Mouse (Mus musculus) hindbrain, embryonic 11.5 days (tissue): Measurements from ENCODE around the gene Epb41l5. TPM values are rescaled to one million over a fixed set of nuclear protein-coding genes. Genes with fewer than 3 reads are reported as not detected.

ENCODE experiments used
- ATAC-seq: fragments of 200-750 bp; cut with Nextera tagmentation; 2 replicates; pipeline ENCODE4 v1.8.0; 2017; ENCODE audit warnings: mild to moderate bottlenecking, moderate TSS enrichment, moderate library complexity; ENCODE audit not compliant: low FRiP score
- DNase-seq: peaks from one replicate; pipeline ENCODE4 v3.0.0-alpha.2; 2015; ENCODE audit warnings: low spot score
- H3K27ac ChIP-seq: fragments of 300-500 bp; sonication (generic); 2 replicates; pipeline ENCODE4 v1.5.1; 2014; ENCODE audit warnings: mild to moderate bottlenecking, low read depth, low read length
- H3K27me3 ChIP-seq: fragments of 300-500 bp; sonication (generic); 2 replicates; pipeline ENCODE4 v1.6.1; 2014; ENCODE audit warnings: mild to moderate bottlenecking, low read length, moderate library complexity, mixed read lengths; ENCODE audit not compliant: control insufficient read depth, insufficient read depth
- H3K36me3 ChIP-seq: fragments of 300-500 bp; sonication (generic); 2 replicates; pipeline ENCODE4 v1.6.1; 2014; ENCODE audit warnings: mild to moderate bottlenecking, low read length, moderate library complexity, mixed read lengths; ENCODE audit not compliant: control insufficient read depth, insufficient read depth
- H3K4me1 ChIP-seq: fragments of 300-500 bp; sonication (generic); replicated peaks from 2 replicates; pipeline ENCODE4 v1.6.1; 2014; ENCODE audit warnings: low read length, mixed read lengths; ENCODE audit not compliant: control insufficient read depth, insufficient read depth
- H3K4me2 ChIP-seq: fragments of 300-500 bp; sonication (generic); replicated peaks from 2 replicates; pipeline ENCODE4 v1.6.1; 2014; ENCODE audit warnings: mild to moderate bottlenecking, low read depth, low read length
- H3K4me3 ChIP-seq: fragments of 300-500 bp; sonication (generic); 2 replicates; pipeline ENCODE4 v1.5.1; 2014; ENCODE audit warnings: low read depth, low read length
- H3K9ac ChIP-seq: fragments of 300-500 bp; sonication (generic); 2 replicates; pipeline ENCODE4 v1.6.1; 2014; ENCODE audit warnings: low read depth, low read length
- H3K9me3 ChIP-seq: fragments of 300-500 bp; sonication (generic); 2 replicates; pipeline ENCODE4 v1.6.1; 2016; ENCODE audit warnings: low read length; ENCODE audit not compliant: control insufficient read depth
- WGBS: fragments of 180-500 bp; shearing (Covaris S2); extraction: QIAGEN DNeasy Blood & Tissue Kit; methylation state at CpG from one replicate; pipeline ENCODE4 v1.1.7; 2014; 5-methylcytosine and 5-hydroxymethylcytosine counted together
- polyA plus RNA-seq: library from polyadenylated mRNA; unstranded; fragments of >200 nt; fragmentation: Nextera tagmentation; extraction: Ambion mirVana; gene quantifications from 2 replicates; pipeline ENCODE4 v1.2.1, GENCODE M21; 2014

Gene Epb41l5
- polyA plus RNA-seq, 1 experiment from 2014 or later: 37.9 TPM

- ATAC-seq (no peak), DNase-seq (no peak)
- Histone ChIP-seq H3K9me3 (no peaks in the 10 kb centered on the region), H3K27ac (no peak overlapping the region), H3K4me2 (no peak overlapping the region), H3K27me3 (no peaks in the 10 kb centered on the region), H3K4me3 (no peak overlapping the region), H3K36me3 (no peaks in the 10 kb centered on the region), H3K9ac (no peak overlapping the region), H3K4me1 (no peaks in the 10 kb centered on the region)
- WGBS: 94% methylated on average over 5 of the region's 5 CpGs
Observed at GRCm38 (mm10) chr1:119544611-119545155, 104.1 kb downstream of the Epb41l5 start.

DNA sequence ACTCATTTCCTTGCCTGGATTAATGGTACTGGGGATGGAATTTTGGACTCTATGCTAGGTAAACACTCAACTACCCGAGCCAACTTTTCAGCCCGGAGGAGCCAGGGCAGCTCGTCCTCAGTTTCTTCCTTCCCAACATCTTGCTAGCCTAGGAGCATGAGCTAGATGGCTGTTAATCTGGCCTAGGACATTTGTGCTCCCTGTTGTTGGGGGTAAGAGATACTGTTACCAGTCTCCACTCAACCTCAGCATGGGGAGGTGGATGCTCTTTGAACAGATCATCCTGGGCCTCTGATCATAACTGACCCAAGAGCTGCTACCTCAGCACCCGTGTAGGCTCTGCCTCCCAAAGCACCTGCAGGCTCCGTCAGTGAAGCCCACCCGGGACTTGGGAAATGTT lies 105.5 kb downstream of the Epb41l5 start:
- H3K4me1 ChIP-seq: no peaks in the 10 kb centered on the region
- no peak overlapping the region for H3K9ac ChIP-seq
- H3K27ac ChIP-seq: no peak overlapping the region
- H3K36me3 ChIP-seq: no peaks in the 10 kb centered on the region
- ATAC-seq: no peak
- H3K9me3 ChIP-seq: no peaks in the 10 kb centered on the region
- no peak overlapping the region for H3K4me3 ChIP-seq
- no peaks in the 10 kb centered on the region for H3K27me3 ChIP-seq
- H3K4me2 ChIP-seq: no peak overlapping the region
- 93% methylated on average over 6 of the region's 6 CpGs for WGBS
- no peak for DNase-seq

DNA sequence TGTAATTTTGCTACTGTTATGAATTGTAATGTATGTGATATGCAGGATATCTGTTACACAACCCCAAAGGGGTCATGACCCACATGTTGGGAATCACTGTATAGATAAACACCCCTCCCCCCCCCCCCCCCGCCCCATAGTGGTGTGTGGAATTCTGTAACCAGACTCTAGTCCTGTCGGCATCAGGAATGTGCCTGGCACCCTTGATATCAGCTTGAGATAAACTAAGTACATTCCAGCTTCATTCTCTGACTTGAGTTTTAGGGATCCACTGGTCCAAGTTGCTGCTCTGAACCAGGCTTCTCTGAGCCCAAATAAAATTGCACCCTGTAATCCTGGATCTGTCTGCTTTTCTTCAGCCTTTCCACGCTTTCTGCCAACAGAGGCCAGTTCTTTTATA lies 107.2 kb downstream of the Epb41l5 start:
- no peak overlapping the region for H3K9ac ChIP-seq
- DNase-seq: no peak
- no peaks in the 10 kb centered on the region for H3K36me3 ChIP-seq
- WGBS: 77% methylated on average over 2 of the region's 3 CpGs
- H3K27me3 ChIP-seq: no peaks in the 10 kb centered on the region
- no peak overlapping the region for H3K4me3 ChIP-seq
- no peak overlapping the region for H3K27ac ChIP-seq
- ATAC-seq: no peak
- H3K4me2 ChIP-seq: no peak overlapping the region
- no peaks in the 10 kb centered on the region for H3K9me3 ChIP-seq
- no peaks in the 10 kb centered on the region for H3K4me1 ChIP-seq

DNA sequence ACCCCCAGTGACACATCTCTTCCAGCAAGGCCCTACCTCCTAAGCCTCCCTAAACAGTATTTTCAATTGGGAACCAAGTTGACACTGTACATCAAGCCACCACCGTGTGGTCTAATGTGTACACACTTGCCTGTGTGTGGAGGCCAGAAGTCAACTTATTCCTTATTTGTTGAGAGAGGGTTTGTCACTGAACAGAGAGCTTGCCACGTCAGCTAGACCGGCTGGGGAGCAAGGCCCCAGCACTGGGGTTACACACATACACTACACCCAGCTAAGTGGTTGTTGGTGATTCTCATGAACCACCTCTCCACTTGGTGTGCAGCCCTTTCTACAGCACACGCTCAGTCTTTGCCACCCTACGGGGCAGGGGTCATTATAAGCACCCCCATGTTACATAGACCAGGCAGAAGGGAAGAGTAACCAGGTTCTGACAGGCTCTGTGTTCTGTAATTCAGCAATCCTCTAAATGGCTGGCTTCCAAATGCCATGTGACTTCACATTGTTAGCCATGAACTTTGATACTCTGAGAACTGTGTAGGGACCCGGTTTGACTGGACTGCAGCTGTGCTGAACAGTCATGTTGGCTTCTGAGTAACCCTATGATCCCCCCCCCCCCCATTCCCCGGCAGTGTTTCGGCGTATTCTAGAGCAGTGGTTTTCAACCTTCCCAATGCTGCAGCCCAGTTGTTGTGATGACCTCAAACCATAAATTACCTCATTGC lies 107.8 kb downstream of the Epb41l5 start:
- H3K36me3 ChIP-seq: no peaks in the 10 kb centered on the region
- no peak overlapping the region for H3K4me2 ChIP-seq
- no peak for ATAC-seq
- no peaks in the 10 kb centered on the region for H3K27me3 ChIP-seq
- WGBS: 83% methylated on average over 9 of the region's 9 CpGs
- no peak overlapping the region for H3K9ac ChIP-seq
- H3K9me3 ChIP-seq: no peaks in the 10 kb centered on the region
- no peak overlapping the region for H3K27ac ChIP-seq
- no peak overlapping the region for H3K4me3 ChIP-seq
- no peaks in the 10 kb centered on the region for H3K4me1 ChIP-seq
- no peak for DNase-seq

DNA sequence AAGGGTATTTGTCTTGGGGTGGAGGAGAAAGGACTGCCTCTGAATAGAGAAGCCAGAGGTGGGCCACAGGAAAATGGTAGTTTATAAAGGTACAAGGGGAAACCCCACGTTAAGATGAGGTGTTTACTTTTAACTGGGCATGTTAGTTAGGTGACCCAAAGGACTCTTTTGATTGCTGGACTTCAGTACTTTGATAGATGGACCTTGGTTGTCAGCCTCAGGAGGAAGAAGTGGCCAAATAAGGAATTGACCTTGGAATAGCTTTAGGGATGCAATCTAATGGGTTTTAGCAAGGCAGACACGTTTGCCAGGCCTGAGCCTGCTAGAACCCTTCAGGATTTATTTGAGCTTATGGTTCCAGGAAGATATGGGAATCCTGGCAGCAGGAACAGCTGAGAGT lies 109.5 kb downstream of the Epb41l5 start:
- Histone ChIP-seq H3K4me1 (no peaks in the 10 kb centered on the region), H3K36me3 (no peaks in the 10 kb centered on the region), H3K9ac (no peak overlapping the region), H3K4me3 (no peak overlapping the region), H3K4me2 (no peak overlapping the region), H3K9me3 (no peaks in the 10 kb centered on the region), H3K27me3 (no peaks in the 10 kb centered on the region), H3K27ac (no peak overlapping the region)
- DNase-seq (no peak), ATAC-seq (no peak)
- WGBS: 79% methylated on average over 2 of the region's 2 CpGs

DNA sequence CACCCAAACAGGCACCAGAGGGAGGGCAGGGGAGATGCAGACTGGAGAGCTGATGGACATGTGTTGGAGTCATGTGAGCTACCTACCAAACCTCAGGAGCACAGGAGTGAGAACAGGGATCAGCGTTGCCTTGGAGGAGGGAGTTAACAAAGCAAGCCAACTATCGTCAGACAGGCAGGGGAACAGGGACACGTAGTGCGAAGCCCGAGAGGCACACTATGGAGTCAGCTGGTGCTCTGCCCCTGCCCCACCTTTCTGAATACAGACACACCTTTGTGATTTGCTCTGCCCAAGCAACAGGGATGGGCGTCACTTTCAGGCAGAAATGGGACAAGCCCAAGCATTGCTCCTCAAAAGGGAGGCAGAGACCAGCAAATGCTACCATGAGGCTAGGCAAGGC lies 111.1 kb downstream of the Epb41l5 start:
- H3K4me3 ChIP-seq: no peak overlapping the region
- no peaks in the 10 kb centered on the region for H3K36me3 ChIP-seq
- H3K27ac ChIP-seq: no peak overlapping the region
- no peak overlapping the region for H3K9ac ChIP-seq
- ATAC-seq: no peak
- DNase-seq: no peak
- no peaks in the 10 kb centered on the region for H3K4me1 ChIP-seq
- H3K27me3 ChIP-seq: no peaks in the 10 kb centered on the region
- no peak overlapping the region for H3K4me2 ChIP-seq
- 88% methylated on average over 6 of the region's 6 CpGs for WGBS
- H3K9me3 ChIP-seq: no peaks in the 10 kb centered on the region

DNA sequence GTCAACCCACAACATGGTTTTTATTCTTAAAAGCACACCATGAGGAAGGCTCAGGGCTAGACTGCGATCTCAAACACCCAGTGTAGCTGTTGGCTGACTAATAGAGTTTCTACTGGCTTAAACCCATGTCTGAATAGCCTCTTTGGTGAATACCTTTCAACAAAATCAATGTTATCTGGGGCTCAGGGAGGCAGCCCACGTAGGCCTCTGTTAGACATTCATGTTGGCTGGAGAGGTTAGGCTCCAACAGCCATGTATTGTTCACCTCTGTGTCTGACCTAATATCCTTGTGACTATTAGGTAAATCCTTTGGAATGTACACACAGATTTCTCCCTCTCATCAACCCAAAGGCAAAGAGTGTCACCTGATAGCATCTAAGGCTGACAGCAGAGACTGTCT lies 112.7 kb downstream of the Epb41l5 start:
- ATAC-seq: no peak
- no peak overlapping the region for H3K9ac ChIP-seq
- no peak for DNase-seq
- no peak overlapping the region for H3K27ac ChIP-seq
- no peaks in the 10 kb centered on the region for H3K9me3 ChIP-seq
- H3K27me3 ChIP-seq: no peaks in the 10 kb centered on the region
- WGBS: 90% methylated on average over 2 of the region's 2 CpGs
- no peak overlapping the region for H3K4me3 ChIP-seq
- no peaks in the 10 kb centered on the region for H3K4me1 ChIP-seq
- no peak overlapping the region for H3K4me2 ChIP-seq
- H3K36me3 ChIP-seq: no peaks in the 10 kb centered on the region

DNA sequence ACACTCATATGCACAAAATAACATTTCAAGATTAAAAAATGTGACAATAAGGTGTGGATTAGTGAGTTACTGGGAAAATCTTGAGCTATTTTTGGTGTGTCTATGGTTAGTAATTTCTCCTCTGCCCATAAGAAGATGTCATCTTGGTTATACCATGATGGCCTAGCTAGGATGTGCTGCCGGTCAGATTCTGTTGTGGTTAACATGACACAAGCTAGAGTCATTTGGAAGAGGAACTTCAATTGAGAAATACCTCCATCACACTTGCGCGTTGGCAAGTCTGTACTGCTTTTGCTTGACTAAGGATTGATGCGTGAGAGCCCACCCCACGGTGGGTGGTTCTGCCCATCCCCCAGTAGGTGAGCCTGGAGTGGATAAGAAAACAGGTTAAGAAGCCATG lies 114.5 kb downstream of the Epb41l5 start:
- 91% methylated on average over 5 of the region's 5 CpGs for WGBS
- DNase-seq (no peak), ATAC-seq (no peak)
- no peak overlapping the region for H3K27ac ChIP-seq
- no peaks in the 10 kb centered on the region for H3K9me3 ChIP-seq
- no peaks in the 10 kb centered on the region for H3K36me3 ChIP-seq
- H3K4me1 ChIP-seq: no peaks in the 10 kb centered on the region
- no peak overlapping the region for H3K4me2 ChIP-seq
- H3K9ac ChIP-seq: no peak overlapping the region
- H3K27me3 ChIP-seq: no peaks in the 10 kb centered on the region
- no peak overlapping the region for H3K4me3 ChIP-seq

DNA sequence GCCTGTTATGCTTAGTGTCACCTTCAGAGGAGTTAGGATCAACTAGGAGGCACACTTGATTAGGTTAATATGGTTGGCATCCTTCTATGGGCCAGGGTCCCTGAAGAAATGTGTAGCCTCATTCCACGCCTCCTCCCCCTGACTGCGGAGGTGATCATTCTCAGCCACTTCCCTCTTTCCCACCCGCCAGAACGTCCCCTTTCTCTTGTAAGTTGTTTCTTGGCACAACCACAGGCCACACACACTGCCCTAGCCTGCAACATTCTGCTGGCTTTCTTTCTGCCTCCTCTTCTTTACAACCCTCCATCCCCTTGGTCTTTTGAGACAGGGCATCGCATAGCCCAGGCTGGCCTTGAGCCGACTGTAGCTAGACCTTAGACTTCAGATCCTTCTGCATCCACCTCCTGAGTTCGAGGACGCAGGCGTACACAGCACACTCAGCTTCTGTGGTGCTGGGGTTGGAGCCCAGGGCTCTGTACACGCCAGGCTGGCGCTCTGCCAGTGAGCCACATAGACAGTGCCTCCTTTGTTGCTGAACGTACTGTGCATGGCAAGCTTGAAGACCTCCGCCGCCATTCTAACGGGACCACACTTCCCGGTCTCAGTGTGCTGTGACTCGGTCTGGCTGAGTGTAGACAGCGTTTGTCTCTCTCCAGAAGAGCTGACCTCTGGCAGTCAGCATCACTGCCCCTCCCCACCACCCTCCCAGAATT lies 115.6 kb downstream of the Epb41l5 start:
- 94% methylated on average over 18 of the region's 18 CpGs for WGBS

More for the DNA sequence above, 115.6 kb downstream of the Epb41l5 start:
- H3K4me3 ChIP-seq: no peak overlapping the region
- DNase-seq (no peak), ATAC-seq (no peak)
- H3K4me2 ChIP-seq: no peak overlapping the region
- no peak overlapping the region for H3K9ac ChIP-seq
- H3K9me3 ChIP-seq: no peaks in the 10 kb centered on the region
- no peaks in the 10 kb centered on the region for H3K4me1 ChIP-seq
- H3K27ac ChIP-seq: no peak overlapping the region
- no peaks in the 10 kb centered on the region for H3K27me3 ChIP-seq
- H3K36me3 ChIP-seq: 0 out of 2 replicates have a peak, but pooled peaks cover 3% of the 10 kb centered on the region
